Mouse (Mus musculus): ENCODE results near the gene Tmem200a. TPM values are rescaled to one million over a fixed set of nuclear protein-coding genes. Genes with fewer than 3 reads are reported as not detected.

Tmem200a gene
- polyA plus RNA-seq, 1 experiment from 2014 or later, result 3.0 TPM

- Histone ChIP-seq H3K36me3 (ENCODE audit: insufficient read depth, low read length) (no peaks in the 10 kb centered on the region), H3K4me3 (replicated peaks; ENCODE audit: low read depth, low read length) (no peak overlapping the region), H3K27ac (no peak overlapping the region), H3K9ac (ENCODE audit: low read depth, low read length) (no peak overlapping the region), H3K27me3 (ENCODE audit: insufficient read depth, low read length) (no peaks in the 10 kb centered on the region), H3K4me2 (ENCODE audit: low read length) (no peak overlapping the region), H3K9me3 (replicated peaks; ENCODE audit: low read length) (no peaks in the 10 kb centered on the region), H3K4me1 (replicated peaks; ENCODE audit: insufficient read depth, low read length) (no peaks in the 10 kb centered on the region)
- 76% methylated on average over 5 of the region's 5 CpGs for WGBS
- TF ChIP-seq CTCF (IDR thresholded peaks at IDR 0.05; ENCODE audit: low read depth), result no peak
- DNase-seq (ENCODE audit: low spot score), result peak; percentile 40
- ATAC-seq (replicated peaks; ENCODE audit: low FRiP score, low read depth), result no peak
These were observed 79.4 kb downstream of the Tmem200a start for GRCm38 (mm10) chr10:25999291-25999930.

- Histone ChIP-seq H3K9me3 (replicated peaks; ENCODE audit: low read length) (no peaks in the 10 kb centered on the region), H3K36me3 (ENCODE audit: insufficient read depth, low read length) (no peaks in the 10 kb centered on the region), H3K4me2 (ENCODE audit: low read length) (no peak overlapping the region), H3K9ac (ENCODE audit: low read depth, low read length) (no peak overlapping the region), H3K4me1 (replicated peaks; ENCODE audit: insufficient read depth, low read length) (no peaks in the 10 kb centered on the region), H3K27me3 (ENCODE audit: insufficient read depth, low read length) (no peaks in the 10 kb centered on the region), H3K4me3 (replicated peaks; ENCODE audit: low read depth, low read length) (no peak overlapping the region), H3K27ac (no peak overlapping the region)
- ATAC-seq (replicated peaks; ENCODE audit: low FRiP score, low read depth), result no peak
- 80% methylated on average over 2 of the region's 2 CpGs for WGBS
- DNase-seq (ENCODE audit: low spot score), result no peak
- no peak for TF ChIP-seq CTCF (IDR thresholded peaks at IDR 0.05; ENCODE audit: low read depth)
These were observed 94.8 kb downstream of the Tmem200a start for GRCm38 (mm10) chr10:25984056-25984455.

DNA sequence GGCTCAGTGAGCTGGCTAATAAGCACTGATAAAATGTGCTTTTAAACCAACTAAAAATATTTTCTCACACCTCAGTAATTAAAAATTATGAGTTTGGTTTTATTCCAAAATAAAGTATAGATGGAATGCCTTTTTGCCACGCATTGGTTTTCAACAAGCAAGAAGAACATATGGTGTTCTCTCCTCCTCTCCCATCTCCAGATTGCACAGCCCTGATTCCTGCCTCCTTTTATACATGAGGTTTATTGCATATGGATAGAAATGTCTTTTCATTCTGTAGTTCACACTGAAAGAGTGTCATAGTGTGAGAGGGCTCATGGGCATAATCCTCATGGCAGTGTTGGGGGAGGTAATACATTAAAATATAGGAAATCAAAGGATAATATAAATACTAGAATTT is 96.2 kb downstream of the Tmem200a start:
- no peak overlapping the region for H3K4me3 ChIP-seq (replicated peaks; ENCODE audit: low read depth, low read length)
- WGBS, result 58% methylated on average over 1 of the region's 1 CpGs
- no peak for TF ChIP-seq CTCF (IDR thresholded peaks at IDR 0.05; ENCODE audit: low read depth)

DNA sequence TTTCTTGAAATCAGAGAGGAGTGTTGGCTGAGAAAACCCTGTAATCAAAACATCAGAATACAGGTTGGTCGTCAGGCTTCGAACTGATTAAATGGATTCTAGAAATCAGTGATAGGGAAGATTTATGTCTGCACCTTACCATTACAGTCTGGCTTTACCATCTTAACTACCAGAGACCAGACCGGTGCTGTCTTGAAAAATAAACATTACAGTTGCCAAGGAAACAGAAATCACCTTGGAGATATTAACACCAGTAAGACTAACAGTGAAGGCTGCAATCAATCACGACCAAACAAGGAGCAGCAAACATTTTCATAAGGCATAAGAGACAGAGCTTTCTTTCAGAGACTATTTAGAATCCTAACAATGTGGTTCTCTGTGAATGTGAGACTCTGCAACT is 116.0 kb downstream of the Tmem200a start:
- 38% methylated on average over 4 of the region's 4 CpGs for WGBS
- H3K4me2 ChIP-seq (ENCODE audit: low read length), result no peak overlapping the region
- no peak for ATAC-seq (replicated peaks; ENCODE audit: low FRiP score, low read depth)

More for the DNA sequence above, 96.2 kb downstream of the Tmem200a start:
- no peak overlapping the region for H3K27ac ChIP-seq
- no peak overlapping the region for H3K4me2 ChIP-seq (ENCODE audit: low read length)
- no peaks in the 10 kb centered on the region for H3K36me3 ChIP-seq (ENCODE audit: insufficient read depth, low read length)
- H3K9ac ChIP-seq (ENCODE audit: low read depth, low read length), result no peak overlapping the region
- no peak for DNase-seq (ENCODE audit: low spot score)
- no peaks in the 10 kb centered on the region for H3K4me1 ChIP-seq (replicated peaks; ENCODE audit: insufficient read depth, low read length)
- ATAC-seq (replicated peaks; ENCODE audit: low FRiP score, low read depth), result no peak
- H3K27me3 ChIP-seq (ENCODE audit: insufficient read depth, low read length), result no peaks in the 10 kb centered on the region
- H3K9me3 ChIP-seq (replicated peaks; ENCODE audit: low read length), result no peaks in the 10 kb centered on the region

DNA sequence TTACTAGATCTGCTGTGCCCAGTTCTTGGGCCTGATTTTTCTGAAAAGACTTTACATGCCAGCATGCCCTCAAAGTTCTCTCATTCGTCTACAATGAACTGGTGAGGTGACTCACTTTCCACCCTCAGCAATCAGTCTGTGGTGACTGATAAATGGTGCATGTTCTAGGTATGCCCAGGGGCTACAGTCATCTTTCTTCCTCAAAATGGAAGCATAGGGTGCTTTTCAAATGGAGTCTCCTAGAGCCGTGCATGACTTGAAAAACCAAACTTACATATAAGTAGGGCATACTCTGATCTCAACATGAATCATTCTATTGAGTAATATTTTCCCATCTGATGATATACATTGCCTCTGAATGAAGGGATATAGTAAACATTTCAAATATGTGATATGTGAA is 117.8 kb downstream of the Tmem200a start:
- H3K9ac ChIP-seq (ENCODE audit: low read depth, low read length), result no peak overlapping the region
- H3K4me3 ChIP-seq (replicated peaks; ENCODE audit: low read depth, low read length), result no peak overlapping the region
- no peak overlapping the region for H3K4me2 ChIP-seq (ENCODE audit: low read length)
- no peaks in the 10 kb centered on the region for H3K27me3 ChIP-seq (ENCODE audit: insufficient read depth, low read length)
- ATAC-seq (replicated peaks; ENCODE audit: low FRiP score, low read depth) (no peak), DNase-seq (ENCODE audit: low spot score) (no peak)
- no peaks in the 10 kb centered on the region for H3K4me1 ChIP-seq (replicated peaks; ENCODE audit: insufficient read depth, low read length)
- H3K9me3 ChIP-seq (replicated peaks; ENCODE audit: low read length), result no peaks in the 10 kb centered on the region
- no peaks in the 10 kb centered on the region for H3K36me3 ChIP-seq (ENCODE audit: insufficient read depth, low read length)
- no peak overlapping the region for H3K27ac ChIP-seq
- whole genome bisulfite sequencing, result 82% methylated on average over 2 of the region's 2 CpGs
- no peak for TF ChIP-seq CTCF (IDR thresholded peaks at IDR 0.05; ENCODE audit: low read depth)

More for the DNA sequence above, 116.0 kb downstream of the Tmem200a start:
- no peak overlapping the region for H3K4me3 ChIP-seq (replicated peaks; ENCODE audit: low read depth, low read length)
- no peak overlapping the region for H3K9ac ChIP-seq (ENCODE audit: low read depth, low read length)
- H3K4me1 ChIP-seq (replicated peaks; ENCODE audit: insufficient read depth, low read length), result no peaks in the 10 kb centered on the region
- no peaks in the 10 kb centered on the region for H3K27me3 ChIP-seq (ENCODE audit: insufficient read depth, low read length)
- no peak overlapping the region for H3K27ac ChIP-seq
- TF ChIP-seq CTCF (IDR thresholded peaks at IDR 0.05; ENCODE audit: low read depth), result no peak
- no peaks in the 10 kb centered on the region for H3K9me3 ChIP-seq (replicated peaks; ENCODE audit: low read length)
- no peaks in the 10 kb centered on the region for H3K36me3 ChIP-seq (ENCODE audit: insufficient read depth, low read length)
- DNase-seq (ENCODE audit: low spot score), result no peak

- no peak for DNase-seq (ENCODE audit: low spot score)
- 62% methylated on average over 3 of the region's 3 CpGs for WGBS
- no peaks in the 10 kb centered on the region for H3K27me3 ChIP-seq (ENCODE audit: insufficient read depth, low read length)
- no peaks in the 10 kb centered on the region for H3K36me3 ChIP-seq (ENCODE audit: insufficient read depth, low read length)
- ATAC-seq (replicated peaks; ENCODE audit: low FRiP score, low read depth), result no peak
- no peak overlapping the region for H3K9ac ChIP-seq (ENCODE audit: low read depth, low read length)
- no peak overlapping the region for H3K4me3 ChIP-seq (replicated peaks; ENCODE audit: low read depth, low read length)
- no peak overlapping the region for H3K4me2 ChIP-seq (ENCODE audit: low read length)
- no peak overlapping the region for H3K27ac ChIP-seq
- H3K9me3 ChIP-seq (replicated peaks; ENCODE audit: low read length), result no peaks in the 10 kb centered on the region
- no peaks in the 10 kb centered on the region for H3K4me1 ChIP-seq (replicated peaks; ENCODE audit: insufficient read depth, low read length)
- TF ChIP-seq CTCF (IDR thresholded peaks at IDR 0.05; ENCODE audit: low read depth), result no peak
These were observed 119.8 kb downstream of the Tmem200a start for GRCm38 (mm10) chr10:25958762-25959753.

All from kidney, postnatal 0 days (tissue).